Mouse (Mus musculus) liver, postnatal 0 days (tissue): ENCODE results near the gene Peli2. TPM values are rescaled to one million over a fixed set of nuclear protein-coding genes. Genes with fewer than 3 reads are reported as not detected.

Source experiments
- ATAC-seq: fragments of 200-750 bp; cut with Nextera tagmentation; 2 replicates; pipeline ENCODE4 v1.8.0; 2017; ENCODE audit warnings: mild to moderate bottlenecking, moderate library complexity
- DNase-seq: peaks from one replicate; pipeline ENCODE4 v3.0.0-alpha.2; 2016
- H3K27ac ChIP-seq: fragments of 300-500 bp; sonication (generic); 2 replicates; pipeline ENCODE4 v1.5.1; 2014; ENCODE audit warnings: antibody characterized with exemption, moderate library complexity, mild to moderate bottlenecking, low read depth
- H3K27me3 ChIP-seq: fragments of 300-500 bp; sonication (generic); 2 replicates; pipeline ENCODE4 v1.6.1; 2014; ENCODE audit warnings: low read length, control low read depth, mixed read lengths; ENCODE audit not compliant: insufficient read depth
- H3K36me3 ChIP-seq: fragments of 300-500 bp; sonication (generic); replicated peaks from 2 replicates; pipeline ENCODE4 v1.6.1; 2014; ENCODE audit warnings: mild to moderate bottlenecking, control low read depth, low read length, moderate library complexity, mixed read lengths; ENCODE audit not compliant: insufficient read depth
- H3K4me1 ChIP-seq: fragments of 300-500 bp; sonication (generic); 2 replicates; pipeline ENCODE4 v1.6.1; 2014; ENCODE audit warnings: antibody characterized with exemption, mild to moderate bottlenecking, control low read depth; ENCODE audit not compliant: insufficient read depth
- H3K4me2 ChIP-seq: fragments of 300-500 bp; sonication (generic); 2 replicates; pipeline ENCODE4 v1.6.1; 2014; ENCODE audit warnings: low read depth, mild to moderate bottlenecking, low read length, moderate library complexity, mixed read lengths
- H3K4me3 ChIP-seq: fragments of 300-500 bp; sonication (generic); 2 replicates; pipeline ENCODE4 v1.5.1; 2014; ENCODE audit warnings: low read depth, low read length
- H3K9ac ChIP-seq: fragments of 300-500 bp; sonication (generic); replicated peaks from 2 replicates; pipeline ENCODE4 v1.6.1; 2014; ENCODE audit warnings: mild to moderate bottlenecking, moderate library complexity
- H3K9me3 ChIP-seq: fragments of 300-500 bp; sonication (generic); 2 replicates; pipeline ENCODE4 v1.6.1; 2016; ENCODE audit warnings: mild to moderate bottlenecking, control low read depth, low read length, mixed read lengths
- CTCF ChIP-seq: sonication (generic); IDR thresholded peaks from 2 replicates; pipeline ENCODE4 v1.5.1; 2016; ENCODE audit warnings: antibody characterized with exemption, low read depth
- EP300 ChIP-seq: IDR thresholded peaks from 2 replicates; pipeline ENCODE4 v1.6.1; 2016; ENCODE audit warnings: antibody characterized with exemption, low read depth, mild to moderate bottlenecking
- WGBS: fragments of 180-500 bp; shearing (Covaris S2); extraction: QIAGEN DNeasy Blood & Tissue Kit; methylation state at CpG from one replicate; pipeline ENCODE4 v1.1.7; 2014; ENCODE audit not compliant: insufficient replicate concordance; 5-methylcytosine and 5-hydroxymethylcytosine counted together
- polyA plus RNA-seq: library from polyadenylated mRNA; unstranded; fragments of >200 nt; fragmentation: Nextera tagmentation; extraction: Ambion mirVana; gene quantifications from 2 replicates; pipeline ENCODE4 v1.2.1, GENCODE M21; 2015

Gene Peli2
- polyA plus RNA-seq, 1 experiment from 2014 or later = 1.5 TPM

DNA sequence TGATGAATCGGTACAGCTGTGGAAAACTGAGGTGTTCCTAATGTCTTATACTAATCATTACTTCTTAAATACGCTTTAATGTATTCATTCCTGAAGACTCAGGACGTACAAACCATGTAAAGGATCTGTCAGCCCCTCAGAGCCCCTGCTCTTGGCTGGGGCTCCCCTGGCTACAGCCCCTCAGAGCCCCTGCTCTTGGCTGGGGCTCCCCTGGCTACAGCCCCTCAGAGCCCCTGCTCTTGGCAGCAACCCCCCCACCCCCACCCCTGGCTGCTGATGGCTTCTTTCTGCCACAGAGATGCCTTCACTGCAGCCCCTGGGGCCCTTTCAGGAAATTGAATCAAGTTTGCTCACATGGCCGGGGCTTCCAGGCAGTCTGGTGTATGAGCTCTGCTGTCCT is 22.5 kb downstream of the Peli2 start:
- Histone ChIP-seq H3K4me2 (peak overlapping the region; percentile 30; the same call in 1 of the 2 replicates), H3K9me3 (no peaks in the 10 kb centered on the region), H3K9ac (no peak overlapping the region), H3K4me3 (no peak overlapping the region), H3K27me3 (no peaks in the 10 kb centered on the region), H3K27ac (no peak overlapping the region), H3K36me3 (no peaks in the 10 kb centered on the region; the same call in 1 of the 2 replicates), H3K4me1 (0 out of 2 replicates have a peak, but pooled peaks cover 5% of the 10 kb centered on the region)
- ATAC-seq (no peak), DNase-seq (no peak)
- TF ChIP-seq EP300 = no peak
- TF ChIP-seq CTCF = no peak
- WGBS = 62% methylated on average over 4 of the region's 4 CpGs

GRCm38 (mm10) chr14:48144330-48144729 is 23.7 kb downstream of the Peli2 start:
- 0 out of 2 replicates have a peak, but pooled peaks cover 5% of the 10 kb centered on the region for H3K4me1 ChIP-seq
- H3K9ac ChIP-seq = no peak overlapping the region
- H3K27me3 ChIP-seq = no peaks in the 10 kb centered on the region
- no peaks in the 10 kb centered on the region for H3K9me3 ChIP-seq
- no peak overlapping the region for H3K4me2 ChIP-seq
- WGBS = 82% methylated on average over 17 of the region's 17 CpGs
- H3K36me3 ChIP-seq = no peaks in the 10 kb centered on the region; the same call in 1 of the 2 replicates
- ATAC-seq (no peak), DNase-seq (no peak)
- H3K4me3 ChIP-seq = no peak overlapping the region
- TF ChIP-seq EP300 (no peak), CTCF (no peak)
- H3K27ac ChIP-seq = no peak overlapping the region

- Histone ChIP-seq H3K27ac (no peak overlapping the region), H3K4me3 (no peak overlapping the region), H3K36me3 (no peaks in the 10 kb centered on the region), H3K9ac (no peak overlapping the region), H3K4me1 (0 out of 2 replicates have a peak, but pooled peaks cover 5% of the 10 kb centered on the region), H3K4me2 (no peak overlapping the region), H3K27me3 (no peaks in the 10 kb centered on the region), H3K9me3 (no peaks in the 10 kb centered on the region)
- TF ChIP-seq EP300 (no peak), CTCF (peak; percentile 51)
- DNase-seq = peak; percentile 49
- no peak for ATAC-seq
- 72% methylated on average over 6 of the region's 6 CpGs for WGBS
Observed at GRCm38 (mm10) chr14:48147688-48148087, 27.1 kb downstream of the Peli2 start.

- 75% methylated on average over 6 of the region's 6 CpGs for WGBS
- H3K9me3 ChIP-seq = no peaks in the 10 kb centered on the region
- DNase-seq (no peak), ATAC-seq (no peak)
- H3K4me1 ChIP-seq = no peaks in the 10 kb centered on the region
- no peak overlapping the region for H3K4me2 ChIP-seq
- H3K4me3 ChIP-seq = no peak overlapping the region
- H3K9ac ChIP-seq = no peak overlapping the region
- no peaks in the 10 kb centered on the region for H3K36me3 ChIP-seq
- TF ChIP-seq CTCF (no peak), EP300 (no peak)
- H3K27ac ChIP-seq = no peak overlapping the region
- no peaks in the 10 kb centered on the region for H3K27me3 ChIP-seq
Observed at GRCm38 (mm10) chr14:48148615-48149014, 28.0 kb downstream of the Peli2 start.

DNA sequence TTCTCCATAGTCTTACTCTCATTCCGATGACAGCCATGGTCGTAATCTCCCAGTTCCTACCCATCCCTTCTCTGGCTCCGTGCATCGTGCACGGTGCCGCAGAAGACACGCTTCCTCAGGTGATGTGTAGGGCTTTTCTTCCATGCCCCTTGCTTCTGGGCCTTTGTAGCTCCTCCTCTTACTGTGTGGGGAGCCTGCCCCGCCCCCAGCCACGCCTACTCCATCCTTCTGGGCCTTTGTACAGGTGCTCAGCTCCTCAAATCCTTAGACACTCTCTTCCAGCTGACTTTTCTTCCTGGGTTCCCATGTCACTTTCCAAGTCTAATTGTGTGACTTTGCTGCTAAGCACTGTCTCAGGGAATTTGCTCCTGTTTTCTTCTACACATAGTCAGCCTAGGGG is 28.7 kb downstream of the Peli2 start:
- Histone ChIP-seq H3K4me1 (no peaks in the 10 kb centered on the region), H3K36me3 (no peaks in the 10 kb centered on the region), H3K4me3 (no peak overlapping the region), H3K27ac (no peak overlapping the region), H3K9ac (no peak overlapping the region), H3K4me2 (no peak overlapping the region), H3K27me3 (no peaks in the 10 kb centered on the region), H3K9me3 (no peaks in the 10 kb centered on the region)
- WGBS = 79% methylated on average over 9 of the region's 9 CpGs
- TF ChIP-seq CTCF (no peak), EP300 (no peak)
- DNase-seq = no peak
- no peak for ATAC-seq

- Histone ChIP-seq H3K4me3 (no peak overlapping the region), H3K27me3 (no peaks in the 10 kb centered on the region), H3K9ac (no peak overlapping the region), H3K36me3 (no peaks in the 10 kb centered on the region), H3K4me1 (no peaks in the 10 kb centered on the region), H3K4me2 (no peak overlapping the region), H3K27ac (no peak overlapping the region), H3K9me3 (no peaks in the 10 kb centered on the region)
- DNase-seq (no peak), ATAC-seq (peak; percentile 62; the same call in 1 of the 2 replicates)
- WGBS = 57% methylated on average over 1 of the region's 1 CpGs
- TF ChIP-seq EP300 (no peak), CTCF (no peak)
Observed at GRCm38 (mm10) chr14:48150903-48151302, 30.3 kb downstream of the Peli2 start.

DNA sequence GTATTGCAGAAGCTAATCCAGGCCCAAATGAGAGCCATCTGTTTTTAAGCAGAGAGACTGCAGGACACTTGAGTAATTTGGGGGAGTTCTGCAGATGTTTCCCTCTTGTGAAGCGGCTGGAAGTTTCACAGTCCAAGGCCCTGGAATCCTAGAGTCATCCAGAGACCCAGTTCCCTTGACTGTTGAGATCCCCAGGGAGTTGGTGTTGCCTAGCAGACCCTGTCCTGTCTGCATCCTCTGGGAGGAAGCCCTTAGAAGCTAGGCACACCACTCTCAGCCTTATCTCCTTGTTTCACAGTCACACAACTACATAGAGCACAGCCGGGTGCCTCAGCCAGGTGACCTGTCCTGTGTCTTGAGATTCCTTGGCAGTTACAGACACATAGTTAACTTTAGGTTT is 30.9 kb downstream of the Peli2 start:
- no peaks in the 10 kb centered on the region for H3K27me3 ChIP-seq
- no peak for TF ChIP-seq EP300
- no peak for TF ChIP-seq CTCF
- H3K27ac ChIP-seq = no peak overlapping the region
- H3K4me3 ChIP-seq = no peak overlapping the region
- no peaks in the 10 kb centered on the region for H3K9me3 ChIP-seq
- no peak for ATAC-seq
- no peak overlapping the region for H3K4me2 ChIP-seq
- H3K4me1 ChIP-seq = no peaks in the 10 kb centered on the region
- DNase-seq = no peak
- H3K9ac ChIP-seq = no peak overlapping the region
- WGBS = 75% methylated on average over 2 of the region's 2 CpGs
- H3K36me3 ChIP-seq = no peaks in the 10 kb centered on the region
